Mouse (Mus musculus) embryonic fibroblast, embryonic 13.5 days (primary cell): ENCODE measurements at regions not wholly inside any gene's neighbourhood (a gene's known extent, or its start where the extent isn't known, plus 50 kb on each side); places are given as distances from the start of the nearest gene placed in this dataset.

ENCODE experiments used
- H3K27ac ChIP-seq: 2 replicates; pipeline ENCODE4 v1.5.1; 2012; ENCODE audit warnings: low read length, control low read depth, inconsistent platforms; ENCODE audit not compliant: insufficient read depth
- H3K4me1 ChIP-seq: 2 replicates; pipeline ENCODE4 v1.6.1; 2011; ENCODE audit warnings: low read length; ENCODE audit not compliant: control insufficient read depth, insufficient read depth
- H3K4me3 ChIP-seq: 2 replicates; pipeline ENCODE4 v1.5.1; 2011; ENCODE audit warnings: mild to moderate bottlenecking, control low read depth, low read length; ENCODE audit not compliant: insufficient read depth
- CTCF ChIP-seq: IDR thresholded peaks from 2 replicates; pipeline ENCODE4 v1.5.1; 2011; ENCODE audit warnings: mild to moderate bottlenecking, control low read depth, low read length, moderate library complexity, borderline replicate concordance; ENCODE audit not compliant: insufficient read depth
- POLR2A ChIP-seq: IDR thresholded peaks from 2 replicates; pipeline ENCODE4 v1.6.1; 2011; ENCODE audit warnings: low read depth, mild to moderate bottlenecking, control low read depth, low read length, moderate library complexity

DNA sequence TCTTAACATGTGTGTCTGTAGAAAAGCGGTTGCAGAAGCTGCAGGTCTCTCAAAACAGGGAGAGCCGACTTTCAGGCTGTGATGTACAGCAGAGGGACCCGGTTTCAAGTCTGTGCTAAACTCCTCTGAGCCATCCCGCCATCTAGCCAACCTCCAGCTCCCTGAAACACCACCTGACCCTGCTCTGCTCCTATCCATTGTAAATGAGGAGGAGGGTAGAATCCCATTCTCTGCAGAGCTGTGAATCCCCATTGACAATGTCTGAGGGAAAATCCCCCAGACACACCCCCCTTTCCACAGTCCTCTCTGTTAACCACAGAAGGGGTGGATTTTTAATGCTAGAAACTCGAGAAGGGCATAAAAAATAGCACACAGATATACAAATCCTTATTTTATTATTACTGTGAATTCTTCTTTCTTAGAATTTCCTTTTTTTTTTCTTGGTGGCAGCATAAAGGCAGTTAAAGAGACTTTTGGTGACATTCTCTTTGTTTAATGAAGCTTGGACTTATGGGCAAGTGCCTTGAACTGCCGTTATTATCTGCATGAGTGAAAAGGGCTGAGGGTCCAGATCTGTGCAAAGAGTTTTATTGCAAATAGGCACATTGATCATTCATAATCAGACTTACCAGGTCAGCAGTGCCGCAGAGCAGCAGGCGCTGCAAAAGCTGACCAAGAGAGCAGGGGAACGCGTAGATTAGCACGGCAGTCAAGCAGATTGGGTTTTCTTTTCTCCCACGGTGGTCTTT is 111.3 kb upstream of the Paqr3 start:
- TF ChIP-seq POLR2A (no peak), CTCF (no peak)
- no peaks in the 10 kb centered on the region for H3K4me1 ChIP-seq
- no peak overlapping the region for H3K27ac ChIP-seq
- H3K4me3 ChIP-seq, result no peak overlapping the region

- TF ChIP-seq CTCF (no peak), POLR2A (no peak)
- Histone ChIP-seq H3K4me3 (no peak overlapping the region), H3K4me1 (no peaks in the 10 kb centered on the region), H3K27ac (no peak overlapping the region)
Measured at GRCm38 (mm10) chr5:97218712-97219111, 107.3 kb upstream of the Paqr3 start.

DNA sequence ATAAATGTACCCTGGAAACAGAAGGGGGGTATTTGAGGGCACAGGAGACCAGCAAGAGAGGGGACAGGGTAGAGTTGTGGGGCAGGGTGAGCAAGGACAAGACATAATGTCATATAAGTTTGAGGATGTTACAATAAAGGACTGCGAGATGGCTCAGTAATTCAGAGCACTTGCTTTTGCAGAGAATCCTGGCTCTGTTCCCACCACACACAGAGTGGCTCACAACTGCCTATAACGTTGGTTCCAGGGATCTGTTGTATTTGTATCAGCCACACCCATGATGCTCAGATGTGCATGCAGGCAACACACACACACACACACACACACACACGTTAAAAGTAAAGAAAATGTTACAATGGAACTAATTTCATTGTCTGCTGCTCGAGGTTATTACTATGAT is 94.2 kb upstream of the Paqr3 start:
- TF ChIP-seq CTCF (no peak), POLR2A (no peak)
- Histone ChIP-seq H3K27ac (no peak overlapping the region), H3K4me1 (no peaks in the 10 kb centered on the region), H3K4me3 (no peak overlapping the region)

DNA sequence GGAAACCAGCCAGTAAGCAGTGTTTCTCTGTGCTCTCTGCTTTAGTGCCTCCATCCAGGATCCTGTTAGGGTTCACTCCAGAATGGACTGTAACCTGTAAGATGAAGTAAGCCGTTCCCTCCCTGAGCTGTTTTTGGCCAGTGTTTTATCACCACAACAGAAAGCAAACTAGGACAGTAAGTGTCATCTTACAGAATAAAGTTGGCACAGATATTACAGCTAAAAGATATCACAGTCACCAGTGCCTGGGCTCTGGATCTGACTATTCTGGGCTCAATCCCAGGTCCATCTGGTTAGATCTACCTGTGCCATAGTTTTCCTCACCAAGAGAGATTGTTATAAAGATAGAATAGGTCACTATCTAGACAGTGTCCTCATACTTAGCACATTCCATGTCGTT is 92.9 kb upstream of the Paqr3 start:
- no peak for TF ChIP-seq POLR2A
- TF ChIP-seq CTCF, result no peak
- H3K27ac ChIP-seq, result no peak overlapping the region
- H3K4me1 ChIP-seq, result no peaks in the 10 kb centered on the region
- H3K4me3 ChIP-seq, result no peak overlapping the region

- no peak overlapping the region for H3K27ac ChIP-seq
- TF ChIP-seq CTCF (no peak), POLR2A (no peak)
- no peaks in the 10 kb centered on the region for H3K4me1 ChIP-seq
- no peak overlapping the region for H3K4me3 ChIP-seq
Measured at GRCm38 (mm10) chr5:97203646-97204045, 92.2 kb upstream of the Paqr3 start.

GRCm38 (mm10) chr5:97202557-97202956 is 91.2 kb upstream of the Paqr3 start:
- H3K4me1 ChIP-seq, result no peaks in the 10 kb centered on the region
- H3K27ac ChIP-seq, result no peak overlapping the region
- no peak for TF ChIP-seq POLR2A
- no peak for TF ChIP-seq CTCF
- no peak overlapping the region for H3K4me3 ChIP-seq

GRCm38 (mm10) chr5:97200655-97201054 is 89.3 kb upstream of the Paqr3 start:
- H3K4me3 ChIP-seq, result no peak overlapping the region
- no peak for TF ChIP-seq CTCF
- no peak for TF ChIP-seq POLR2A
- no peak overlapping the region for H3K27ac ChIP-seq
- H3K4me1 ChIP-seq, result no peaks in the 10 kb centered on the region

DNA sequence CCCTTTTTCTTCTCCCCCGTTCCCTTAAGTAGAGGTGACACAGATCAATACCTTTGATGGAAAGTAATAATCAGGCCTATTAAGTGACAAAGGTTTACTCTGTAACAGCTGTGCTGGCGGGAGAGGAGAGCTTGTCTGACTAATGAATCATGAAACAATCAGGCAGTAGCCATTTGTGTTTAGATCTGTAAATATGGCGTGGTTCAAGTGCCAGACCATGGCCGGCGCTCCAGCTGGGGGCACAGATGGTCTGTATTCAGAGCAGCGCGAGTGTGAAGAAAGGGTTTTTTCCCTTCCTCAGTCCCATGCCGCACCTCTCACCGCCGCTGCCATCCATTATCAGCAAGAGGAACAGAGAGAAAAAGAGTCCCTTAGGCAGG is 83.9 kb upstream of the Paqr3 start:
- no peak overlapping the region for H3K27ac ChIP-seq
- no peak overlapping the region for H3K4me3 ChIP-seq
- TF ChIP-seq CTCF, result no peak
- TF ChIP-seq POLR2A, result no peak

DNA sequence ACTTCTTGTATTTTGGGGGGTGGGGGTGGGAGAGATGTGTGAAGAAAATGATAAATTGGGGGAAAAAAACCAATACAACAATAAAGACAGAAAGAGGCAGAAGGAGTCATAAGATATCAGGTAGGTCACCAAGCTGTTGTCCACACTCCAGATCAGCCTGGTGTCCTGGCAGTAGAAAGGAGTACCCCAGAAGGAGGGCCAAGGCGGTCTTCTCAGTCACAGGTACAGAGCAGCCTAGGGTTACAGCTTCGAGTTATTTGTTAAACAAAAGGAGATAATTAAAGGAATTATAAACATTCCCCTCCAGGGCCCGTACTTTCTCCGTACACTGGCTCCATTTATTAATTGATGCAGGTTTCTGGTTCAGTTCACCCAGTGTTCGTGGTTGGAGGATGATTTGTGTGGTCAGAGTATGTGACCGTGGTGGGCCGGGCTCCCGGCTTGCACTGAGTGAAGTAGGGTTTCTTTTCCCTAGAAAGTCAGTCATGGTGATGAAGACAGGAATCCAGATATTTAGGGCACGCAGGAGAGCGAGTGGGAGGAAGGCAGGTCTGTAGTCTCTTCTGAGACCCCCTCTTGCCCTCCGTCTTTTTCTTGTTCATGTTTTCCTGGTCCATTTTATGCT is 83.4 kb upstream of the Paqr3 start:
- Histone ChIP-seq H3K27ac (no peak overlapping the region), H3K4me1 (0 out of 2 replicates have a peak, but pooled peaks cover 3% of the 10 kb centered on the region), H3K4me3 (no peak overlapping the region)
- TF ChIP-seq CTCF (no peak), POLR2A (no peak)

More for the DNA sequence above, 83.9 kb upstream of the Paqr3 start:
- 0 out of 2 replicates have a peak, but pooled peaks cover 3% of the 10 kb centered on the region for H3K4me1 ChIP-seq

- TF ChIP-seq CTCF (no peak), POLR2A (no peak)
- Histone ChIP-seq H3K27ac (no peak overlapping the region), H3K4me3 (no peak overlapping the region), H3K4me1 (0 out of 2 replicates have a peak, but pooled peaks cover 3% of the 10 kb centered on the region)
Measured at GRCm38 (mm10) chr5:97192656-97193055, 81.3 kb upstream of the Paqr3 start.
